Mouse (Mus musculus) layer of hippocampus, postnatal 25 days (tissue): ENCODE data around the gene Ace. TPM values are rescaled to one million over a fixed set of nuclear protein-coding genes. Genes with fewer than 3 reads are reported as not detected.

Experiments used
- DNase-seq, 2 experiments: peaks; one replicate each; pipeline ENCODE4 v3.0.0; 2022; ENCODE audit warnings: mixed read lengths in 2 of 2, low spot score in 1 of 2; ENCODE audit errors: extremely low spot score in 1 of 2
- total RNA-seq, 2 experiments: library from RNA; stranded (reverse); gene quantifications; 2 replicates each; pipeline ENCODE4 v1.2.3; 2021

Ace gene
- total RNA-seq, 2 experiments from 2014 or later = 6.2 to 7.7 TPM

DNA sequence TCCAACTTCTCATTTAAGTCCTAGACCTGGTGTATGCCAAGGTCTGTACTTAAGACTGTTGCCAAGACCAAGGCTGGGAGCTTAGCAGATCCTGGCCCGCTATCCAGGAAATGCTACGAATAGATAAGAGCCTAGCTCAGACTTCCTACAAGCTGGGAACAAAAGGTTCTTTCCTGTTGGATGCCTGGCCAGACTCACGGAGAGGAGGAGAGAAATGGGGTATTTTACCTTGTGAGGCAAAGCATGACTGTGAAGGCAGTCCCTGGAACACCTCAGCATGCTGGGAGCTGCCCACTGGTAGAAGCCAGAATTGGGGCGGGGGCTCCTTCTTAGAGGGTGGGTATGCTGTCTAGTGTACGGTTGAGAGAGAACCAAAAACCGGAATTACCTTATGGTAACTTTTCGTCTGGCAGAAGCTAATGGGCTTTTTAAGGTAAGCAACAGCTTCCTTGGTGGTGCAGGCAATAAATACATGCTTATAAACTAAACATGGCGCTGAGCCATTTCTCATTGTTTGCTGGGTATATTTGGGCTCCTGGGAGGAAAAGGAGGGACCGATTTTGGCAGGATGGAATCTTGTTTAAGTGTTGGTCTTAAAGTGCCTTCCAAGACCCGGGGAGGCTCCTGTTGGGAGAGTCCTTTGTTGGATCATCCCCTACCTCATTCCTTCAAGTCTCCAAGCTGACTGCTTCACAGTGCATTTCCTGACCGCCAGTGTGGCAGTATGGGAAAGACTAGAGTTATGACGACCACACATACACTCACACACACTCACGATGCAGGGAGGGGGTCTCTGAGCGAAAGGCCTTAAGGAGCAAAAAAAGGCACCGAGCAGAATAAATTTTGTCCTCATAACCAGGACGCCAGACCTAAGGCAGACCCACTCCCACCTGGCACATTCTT, 22.7 kb upstream of the Ace start:
- no peak for DNase-seq

DNA sequence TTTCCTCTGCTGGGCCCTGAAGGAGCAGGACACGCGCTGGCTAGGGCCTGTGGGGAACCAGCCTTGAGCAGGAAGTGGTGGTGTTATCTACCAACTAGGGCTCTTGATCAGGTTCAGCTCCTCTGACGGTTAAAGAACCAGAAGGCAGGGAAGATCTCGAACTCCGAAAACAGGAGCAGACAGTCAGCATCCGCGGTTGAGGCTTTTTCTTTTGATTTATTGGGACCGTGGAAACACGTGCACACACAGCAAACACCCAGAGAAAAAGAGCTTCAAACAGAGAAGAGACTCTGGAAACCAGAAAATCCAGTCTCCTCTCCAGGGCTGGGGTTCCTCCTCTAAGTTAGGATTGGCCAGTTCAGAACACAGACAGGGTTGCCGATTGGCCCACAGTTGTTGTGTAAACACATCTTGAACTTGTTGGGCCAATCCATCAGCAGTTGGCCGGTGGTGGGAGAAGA, 21.0 kb upstream of the Ace start:
- no peak for DNase-seq

DNA sequence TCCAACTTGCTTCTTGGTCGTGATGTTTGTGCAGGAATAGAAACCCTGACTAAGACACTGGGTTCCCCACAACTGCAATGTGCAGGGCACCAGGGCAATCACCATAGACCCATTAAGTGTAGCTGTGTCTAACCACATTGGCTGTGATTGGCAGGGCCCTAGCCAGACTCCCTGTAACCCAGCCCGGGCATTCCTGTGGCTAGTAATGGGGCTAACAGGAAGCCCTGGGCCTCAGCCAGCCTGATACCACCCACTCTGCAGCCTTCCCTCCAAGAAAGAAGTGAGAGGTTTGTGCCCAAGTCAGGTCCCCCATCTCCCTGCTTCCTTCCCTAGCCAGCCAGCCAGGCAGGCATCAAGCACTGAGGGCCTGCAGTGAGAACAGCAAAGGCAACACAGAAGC, 19.5 kb upstream of the Ace start:
- no peak for DNase-seq

DNA sequence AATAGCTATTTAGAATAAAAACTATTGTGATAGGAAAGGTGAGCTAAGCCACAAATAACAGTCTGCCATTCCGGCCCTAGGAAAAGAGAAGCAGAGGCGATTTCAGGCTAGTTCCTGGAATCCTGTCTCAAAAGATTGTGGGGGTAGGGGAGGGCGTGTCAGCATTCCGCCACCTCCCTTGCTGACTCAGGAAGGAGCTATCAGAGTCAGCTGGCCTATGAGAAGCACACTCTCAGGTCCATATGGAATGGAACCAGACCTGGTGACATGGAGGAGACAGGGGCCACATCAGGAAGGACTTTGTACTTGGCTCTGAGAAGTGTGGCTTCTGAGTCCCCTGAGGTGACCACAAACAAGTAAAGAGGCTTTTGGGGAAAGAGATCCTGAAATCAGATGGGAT, 17.2 kb upstream of the Ace start:
- DNase-seq = no peak

DNA sequence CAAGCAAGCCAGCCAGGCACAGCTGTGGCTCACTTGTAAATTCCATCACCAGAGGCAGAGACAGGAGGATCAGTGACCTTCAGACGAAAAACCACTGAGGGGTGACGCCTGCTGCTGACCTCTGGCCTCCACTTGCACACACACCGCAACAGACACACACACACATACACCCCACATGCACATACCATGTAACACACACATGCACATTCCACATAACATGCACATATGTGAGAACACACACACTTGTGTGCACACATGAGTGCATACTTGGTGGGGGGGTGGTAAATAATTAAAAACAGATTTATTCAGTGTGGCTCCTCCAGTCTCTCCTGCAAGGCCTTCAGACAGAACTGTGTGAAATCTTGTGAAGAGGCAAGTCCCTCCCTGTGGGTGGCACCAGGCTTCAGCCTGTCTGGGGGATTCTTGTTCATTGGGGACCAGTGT, 16.1 kb upstream of the Ace start:
- DNase-seq = no peak

DNA sequence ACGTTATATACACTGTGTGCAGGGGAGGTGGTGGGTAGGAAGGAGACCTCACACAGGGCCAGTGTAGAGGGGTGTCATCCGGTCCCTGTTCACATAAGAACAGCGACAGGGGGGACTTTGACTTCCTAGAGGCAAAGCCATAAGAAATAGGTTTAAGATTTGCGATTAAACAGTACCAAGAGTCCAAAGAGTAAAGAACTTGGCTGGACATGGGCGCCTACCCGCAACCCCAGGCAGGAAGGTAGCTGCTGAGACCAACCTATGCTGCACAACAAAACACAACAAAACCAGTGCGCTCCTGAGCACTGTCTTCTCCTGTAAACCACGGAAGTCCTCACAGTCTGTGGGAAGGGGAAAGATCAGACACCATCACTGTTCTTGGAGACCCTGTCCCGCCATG, 15.6 kb upstream of the Ace start:
- DNase-seq = no peak

DNA sequence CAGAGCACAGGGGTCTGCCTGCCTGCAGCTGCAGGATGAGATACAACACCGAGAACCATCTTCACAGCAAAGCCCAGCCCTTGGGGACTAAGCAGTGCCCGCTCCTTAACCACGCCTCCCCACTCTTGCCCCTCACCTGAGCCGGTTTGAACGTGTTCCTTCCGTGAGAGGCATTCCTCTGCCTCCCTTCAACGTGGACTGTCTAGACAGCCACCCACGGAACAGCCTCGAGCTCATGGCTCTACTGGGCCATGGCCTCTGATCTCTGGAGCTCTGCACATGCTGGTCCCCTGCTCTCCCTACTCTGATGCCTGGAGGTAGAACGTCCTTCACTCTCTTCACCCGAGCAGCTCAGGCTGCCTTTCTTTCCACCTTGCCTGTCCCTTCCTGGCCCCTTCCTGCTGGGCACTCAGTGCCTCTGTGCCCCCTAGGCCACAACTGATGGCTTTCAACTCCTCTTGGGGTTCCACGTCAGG, 14.8 kb upstream of the Ace start, which contains the start of gene Cyb561:
TSS of gene Cyb561 (minus strand) at position 426 of the 476 bp plus-strand sequence.
- no peak for DNase-seq

DNA sequence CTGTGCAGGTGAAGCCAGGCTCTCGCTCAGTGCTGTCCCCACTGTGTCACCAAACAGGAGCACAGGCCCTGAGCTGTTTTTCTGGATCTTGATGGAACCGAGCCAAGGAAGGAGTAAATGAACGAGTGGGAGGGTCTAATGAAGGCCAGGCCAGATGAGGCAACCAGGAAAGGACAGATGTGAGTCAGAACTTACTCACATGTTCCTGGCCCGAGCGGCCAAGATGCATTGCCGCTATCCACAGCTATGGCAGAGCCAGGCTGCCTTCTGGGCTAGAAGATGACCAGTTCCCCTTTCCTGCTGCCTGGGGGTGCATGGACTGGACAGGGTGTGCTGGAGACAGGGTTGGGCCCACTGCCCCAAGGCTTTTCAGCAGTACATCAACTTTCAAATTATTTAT, 14.3 kb upstream of the Ace start:
- DNase-seq = no peak

DNA sequence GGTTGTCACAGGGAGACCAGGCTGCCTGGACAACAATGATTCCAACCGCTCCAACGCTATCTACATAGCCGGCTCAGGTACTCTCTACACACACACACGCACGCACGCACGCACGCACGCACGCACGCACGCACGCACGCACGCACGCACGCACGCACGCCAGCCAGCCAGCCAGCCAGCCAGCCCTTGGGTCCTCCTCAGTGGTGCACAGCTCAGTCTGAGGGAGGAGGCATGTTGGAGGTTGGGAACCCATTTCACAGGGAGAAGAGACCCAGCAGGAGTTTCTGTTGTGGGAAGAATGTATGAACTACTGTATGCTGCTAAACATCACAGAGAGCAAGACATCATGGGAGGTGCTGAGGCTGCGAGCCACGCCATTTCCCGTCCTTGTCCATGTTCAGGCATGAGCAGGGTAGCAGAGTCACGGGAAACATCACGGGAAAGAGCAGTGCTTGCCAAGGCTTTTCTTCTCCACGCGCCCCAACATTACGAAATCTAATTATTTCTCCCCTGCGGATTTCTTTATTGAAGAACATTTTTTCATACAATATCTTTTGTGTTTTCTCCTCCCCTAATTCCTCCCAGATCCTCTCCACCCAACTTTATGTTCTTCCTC, 11.8 kb upstream of the Ace start:
- no peak for DNase-seq

DNA sequence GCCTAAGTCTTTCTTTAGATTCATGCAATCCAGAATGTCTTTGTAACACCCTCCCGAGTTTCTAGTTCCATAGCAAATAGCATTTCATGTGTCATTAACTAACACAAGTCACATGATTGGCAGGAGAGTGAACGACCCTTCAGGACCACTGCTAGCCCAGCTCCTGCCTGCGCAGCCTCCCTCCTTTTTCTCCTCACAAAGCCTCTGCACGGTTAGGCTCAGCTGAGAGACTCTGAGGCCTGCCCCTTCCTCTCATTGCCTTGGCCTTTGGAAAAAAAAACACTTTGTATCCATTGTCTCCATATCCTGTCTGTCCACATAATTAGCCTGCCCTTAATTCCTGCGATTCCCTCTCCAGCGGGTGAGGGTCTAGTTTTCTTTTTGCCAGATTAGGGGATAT, 10.2 kb upstream of the Ace start:
- DNase-seq = no peak

DNA sequence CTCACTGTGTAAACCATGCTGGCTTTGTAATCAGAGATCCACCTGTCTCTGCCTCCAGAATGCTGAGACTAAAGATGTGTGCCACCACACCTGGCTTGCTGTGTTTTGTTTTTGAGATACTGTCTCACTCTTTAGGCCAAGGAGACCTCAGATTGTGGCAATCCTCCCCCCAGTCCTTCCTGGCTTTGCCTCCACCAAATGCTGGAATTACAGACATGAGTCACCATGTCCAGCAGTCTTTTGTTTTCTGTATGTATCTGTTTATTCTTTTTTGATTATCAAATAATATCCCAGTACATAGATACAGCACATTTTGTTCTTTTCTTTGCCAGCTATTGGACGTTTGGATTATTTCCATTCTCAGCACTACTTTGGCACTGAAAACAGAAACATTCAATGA, 9.2 kb upstream of the Ace start:
- no peak for DNase-seq

DNA sequence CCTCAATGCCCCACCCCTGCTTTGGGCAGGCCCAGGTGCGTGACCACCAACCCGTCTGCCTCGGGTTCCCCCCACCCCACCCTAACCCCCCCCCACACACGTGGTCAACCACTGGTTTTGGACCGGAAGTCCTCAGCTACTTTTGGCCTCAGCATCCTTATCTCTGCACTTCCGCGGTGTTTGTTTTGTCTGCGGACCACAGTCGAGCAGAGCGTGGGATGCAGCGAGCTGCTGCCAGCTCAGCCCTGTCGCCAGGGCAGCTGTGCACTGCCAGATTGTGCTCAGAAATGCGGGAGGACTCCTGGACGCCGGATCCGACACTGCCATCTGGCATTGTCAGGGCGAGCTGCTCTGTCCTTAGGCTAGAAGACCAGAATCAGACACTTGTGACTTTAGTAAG, 8.4 kb upstream of the Ace start:
- DNase-seq = no peak

DNA sequence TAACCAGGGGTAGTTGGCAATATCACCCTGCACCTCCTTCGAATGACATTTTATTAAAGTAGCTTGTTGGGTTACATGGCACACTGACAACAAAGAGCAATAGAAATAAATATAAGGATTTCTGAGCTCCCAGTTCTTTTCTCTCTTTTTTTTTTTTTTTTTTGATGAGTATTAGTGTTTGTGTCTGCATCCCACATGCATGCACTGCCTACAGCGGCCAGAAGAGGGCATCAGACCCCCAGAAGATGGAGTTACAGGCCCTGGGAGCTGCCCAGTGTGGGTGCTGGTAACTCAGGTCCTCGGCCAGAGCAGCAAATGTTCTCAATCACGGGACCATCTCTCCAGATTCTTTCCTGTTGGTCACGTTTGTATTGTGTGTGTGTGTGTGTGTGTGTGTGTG, 3.1 kb upstream of the Ace start:
- no peak for DNase-seq

DNA sequence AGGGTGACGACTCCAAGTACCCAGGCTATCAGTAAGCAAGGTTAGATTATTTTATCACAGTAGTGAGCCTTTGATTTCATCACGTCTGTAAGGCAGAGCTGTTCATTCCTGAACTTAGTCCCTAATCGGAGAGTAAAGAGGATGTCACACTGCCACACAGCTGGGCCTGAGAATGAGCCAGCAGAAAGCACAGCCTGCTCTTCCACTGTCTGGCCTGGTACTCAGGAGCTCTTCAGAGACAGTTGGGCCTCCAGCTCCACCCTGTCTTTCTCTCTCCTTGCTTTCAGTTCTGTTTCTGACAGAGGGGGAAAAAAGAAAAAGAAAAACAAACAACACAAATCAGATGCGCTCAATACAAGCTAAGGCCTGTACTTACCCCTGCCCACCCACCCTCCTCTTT, 1.5 kb upstream of the Ace start:
- DNase-seq = no peak

DNA sequence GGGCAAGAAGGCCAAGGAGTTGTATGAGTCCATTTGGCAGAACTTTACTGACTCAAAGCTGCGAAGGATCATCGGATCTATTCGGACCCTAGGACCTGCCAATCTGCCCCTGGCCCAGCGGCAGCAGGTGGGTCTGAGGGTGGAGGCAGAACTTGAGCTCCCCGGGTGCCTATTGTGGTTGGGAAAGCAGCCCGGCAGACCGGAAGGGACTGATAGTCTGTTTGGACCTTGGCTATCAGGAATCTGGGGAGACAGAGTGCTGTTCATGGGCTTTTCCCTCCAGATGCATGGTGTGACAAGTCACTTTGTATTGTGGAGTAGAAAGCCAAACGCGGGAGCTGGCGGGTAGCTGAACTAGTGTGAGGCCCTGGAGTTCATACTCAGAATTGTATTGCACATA, 1.2 kb downstream of the Ace start:
- no peak for DNase-seq

DNA sequence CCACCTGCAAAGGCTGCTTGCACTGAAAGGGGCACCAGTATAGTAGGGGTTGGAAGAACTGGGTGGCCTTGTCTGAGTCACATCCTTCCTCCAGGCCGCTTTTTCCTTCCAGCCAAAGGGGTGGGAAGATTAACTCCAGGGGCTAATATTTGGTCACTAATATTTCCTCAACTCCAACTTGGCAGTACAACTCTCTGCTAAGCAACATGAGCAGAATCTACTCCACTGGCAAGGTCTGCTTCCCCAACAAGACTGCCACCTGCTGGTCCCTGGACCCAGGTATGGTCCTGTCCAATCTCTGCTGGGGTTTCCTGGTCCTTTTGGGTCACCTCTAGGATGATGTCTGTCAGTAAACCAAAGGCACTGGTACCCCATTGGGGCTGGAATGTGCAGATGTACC, 1.8 kb downstream of the Ace start:
- peak in 1 of 2 experiments; percentile 38 for DNase-seq

DNA sequence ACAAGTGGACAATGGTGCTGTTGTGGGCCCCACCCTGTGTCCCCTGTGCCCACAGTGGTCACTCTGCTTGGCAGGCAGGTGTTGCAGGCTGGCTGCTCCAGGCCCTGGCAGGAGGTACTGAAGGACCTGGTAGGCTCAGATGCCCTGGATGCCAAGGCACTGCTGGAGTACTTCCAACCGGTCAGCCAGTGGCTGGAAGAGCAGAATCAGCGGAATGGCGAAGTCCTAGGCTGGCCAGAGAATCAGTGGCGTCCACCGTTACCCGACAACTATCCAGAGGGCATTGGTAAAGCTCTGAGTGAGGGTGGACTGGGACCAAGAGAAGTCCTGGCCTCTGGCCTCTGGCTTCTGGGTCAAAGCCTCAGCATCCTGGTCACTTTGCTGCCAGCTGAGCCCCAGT, 6.8 kb downstream of the Ace start:
- DNase-seq = no peak

DNA sequence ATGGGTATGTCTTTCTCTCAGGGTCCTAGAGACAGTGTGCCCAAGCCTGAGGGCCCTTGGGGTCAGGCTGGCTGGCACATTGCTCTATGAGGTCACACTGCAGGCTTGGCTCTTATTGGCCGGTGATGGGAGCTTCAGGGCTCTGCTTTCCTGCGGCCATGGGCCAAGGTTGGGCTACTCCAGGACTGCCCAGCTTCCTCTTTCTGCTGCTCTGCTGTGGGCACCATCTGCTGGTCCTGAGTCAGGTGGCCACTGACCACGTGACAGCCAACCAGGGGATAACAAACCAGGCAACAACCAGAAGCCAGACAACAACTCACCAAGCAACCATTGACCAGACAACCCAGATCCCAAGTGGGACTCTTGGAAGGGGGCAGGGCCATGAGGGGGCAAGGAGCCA, 7.3 kb downstream of the Ace start:
- no peak for DNase-seq

DNA sequence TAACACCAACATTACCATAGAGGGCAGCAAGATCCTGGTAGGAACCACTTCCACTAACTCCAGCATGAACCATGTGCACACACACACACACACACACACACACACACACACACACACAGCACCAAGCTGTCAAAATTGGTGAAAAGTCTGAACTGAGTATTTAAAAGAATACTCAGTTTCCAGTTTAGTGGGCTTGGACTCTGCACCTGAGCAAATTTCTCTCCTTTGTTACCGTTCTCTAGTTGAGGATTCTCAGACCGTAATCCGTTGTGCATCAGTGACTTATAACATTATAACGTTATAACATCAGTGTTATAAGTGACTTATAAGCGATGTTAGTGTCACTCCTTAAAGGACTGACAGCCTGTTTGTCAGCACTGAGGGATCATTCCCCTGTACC, 7.9 kb downstream of the Ace start:
- no peak for DNase-seq

DNA sequence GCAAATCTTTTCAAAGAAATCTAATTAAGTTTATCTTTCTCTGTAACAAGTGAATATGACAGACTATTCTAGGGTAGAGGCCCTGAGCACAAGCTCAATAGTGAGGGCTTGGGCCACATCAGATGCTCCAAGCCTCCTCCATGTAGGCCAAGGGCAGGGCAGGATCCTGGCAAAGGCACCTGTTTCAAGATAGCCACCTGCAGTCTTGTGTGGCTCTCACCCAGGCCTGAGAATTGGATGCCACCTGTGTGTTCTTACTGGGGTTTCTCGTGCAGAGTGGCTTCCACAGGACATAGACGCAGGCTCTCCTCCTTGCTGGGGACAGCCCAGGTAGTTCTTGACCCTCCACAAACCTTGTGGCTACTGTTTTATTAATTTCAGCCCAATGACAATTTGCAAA, 10.5 kb downstream of the Ace start:
- DNase-seq = no peak

DNA sequence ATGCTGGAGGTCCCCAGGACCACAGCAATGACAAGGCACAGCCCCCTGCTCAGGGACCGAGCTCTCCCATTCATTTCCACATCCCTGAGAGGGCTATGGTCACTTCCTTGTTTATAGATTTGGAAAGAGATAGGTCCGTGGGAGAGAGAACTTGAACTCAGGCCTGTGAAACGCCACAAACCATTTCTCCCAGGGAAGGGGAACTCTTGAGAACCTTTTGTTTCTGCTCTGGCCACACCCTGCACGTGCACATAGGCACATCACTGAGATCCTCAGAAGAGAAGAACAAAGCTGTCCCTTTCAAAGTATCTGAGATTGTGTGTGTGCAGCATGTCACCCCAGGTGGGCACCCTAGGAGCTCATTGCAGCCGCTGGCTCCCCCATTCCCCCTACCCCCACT, 10.9 kb downstream of the Ace start:
- DNase-seq = no peak

DNA sequence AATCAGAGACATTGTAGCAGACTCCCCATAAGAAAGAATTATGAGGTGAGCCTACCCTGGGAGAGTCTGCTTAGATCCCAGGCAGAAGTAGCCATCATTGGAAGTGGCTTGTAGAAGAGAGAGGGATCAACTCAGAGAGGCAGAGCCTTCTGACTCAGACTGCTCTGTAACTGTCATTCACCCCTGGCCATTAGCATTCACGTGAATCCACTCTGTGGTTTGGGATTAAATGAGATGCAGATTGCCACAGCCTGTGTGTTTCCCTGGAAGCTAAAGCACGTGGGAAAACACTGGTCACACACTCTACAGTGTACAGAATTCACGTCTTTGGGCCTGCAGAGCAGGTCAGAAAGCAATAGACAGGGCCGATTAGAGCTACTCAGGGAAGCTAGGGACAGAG, 16.7 kb downstream of the Ace start:
- DNase-seq = no peak
